Mouse (Mus musculus) embryonic stem cell, embryonic (primary cell): ENCODE data around the gene Uhrf1bp1.

Experiments
- CTCF ChIA-PET, 4 experiments: fragments of 300-600 bp in 2 of 4; fragments of 350-600 bp in 2 of 4; sonication (Branson Sonifier 250); formaldehyde crosslinking; loops; one replicate each; lab custom pipeline; 2022; ENCODE audit warnings: inconsistent platforms in 2 of 4; lab: Charles Lee
- POLR2A ChIA-PET, 4 experiments: fragments of 300-600 bp in 2 of 4; fragments of 350-600 bp in 2 of 4; sonication (Branson Sonifier 250); formaldehyde crosslinking; loops; one replicate each; lab custom pipeline; 2022; ENCODE audit warnings: antibody characterized with exemption in 4 of 4, inconsistent platforms in 1 of 4; lab: Charles Lee

Uhrf1bp1 gene

DNA sequence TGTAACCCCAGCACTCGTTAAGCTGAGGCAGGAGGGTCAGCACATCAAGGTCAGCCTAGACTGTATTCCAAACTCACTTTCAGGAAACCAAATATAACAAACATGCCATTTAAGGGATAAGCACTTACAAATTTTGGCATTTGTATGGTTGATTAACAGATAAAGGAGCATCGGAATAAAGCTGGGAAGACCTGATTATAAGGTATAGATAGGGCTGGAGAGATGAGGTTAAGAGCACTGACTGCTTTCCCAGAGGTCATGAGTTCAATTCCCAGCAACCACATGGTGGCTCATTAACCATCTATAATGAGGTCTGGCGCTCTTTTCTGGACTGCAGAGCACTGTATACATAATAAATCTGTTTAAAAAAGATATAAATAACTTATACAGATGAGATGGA, 17.3 kb downstream of the Uhrf1bp1 start:
- ChIA-PET CTCF (interaction anchor here in 1 of 4 experiments (1.0 kb wide), 1 partner anchor 15 kb away, joined by 4 read pairs; no protein-coding TSS in a partner anchor), POLR2A (interaction anchor here in 3 of 4 experiments (0.5 to 3.6 kb wide), 6 partner anchors 9 to 225 kb away, joined by 3 to 17 read pairs (median 3); partner anchors contain the start of gene Uhrf1bp1 (in 1 of the 3))

DNA sequence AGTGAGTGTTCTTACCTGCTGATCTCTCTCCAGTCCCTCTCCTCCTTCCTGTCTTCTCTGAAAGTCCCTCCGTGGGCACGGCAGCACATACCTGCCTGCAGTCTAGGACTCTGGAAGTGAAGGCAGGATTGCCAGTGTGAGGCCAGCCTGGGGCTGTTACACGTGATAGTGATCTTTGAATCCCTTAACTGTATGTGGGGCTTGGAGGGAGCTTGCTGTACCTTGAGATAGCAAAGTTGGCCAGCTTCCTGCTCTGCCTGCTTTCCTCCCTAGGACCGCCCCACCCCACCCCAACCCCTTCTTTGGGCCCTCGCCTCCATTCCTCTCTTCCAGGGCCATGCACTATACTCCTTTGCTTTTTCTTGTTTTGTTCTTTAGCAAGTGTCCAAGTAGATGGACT, 18.3 kb downstream of the Uhrf1bp1 start:
- CTCF ChIA-PET, result interaction anchor here in 2 of 4 experiments (0.5 to 0.6 kb wide), 2 partner anchors 60 to 106 kb away, joined by 3 read pairs; no protein-coding TSS in a partner anchor

GRCm38 (mm10) chr17:27881518-27881917, 25.3 kb downstream of the Uhrf1bp1 start:
- ChIA-PET POLR2A (interaction anchor here in 2 of 4 experiments (0.5 to 1.2 kb wide), 9 partner anchors 10 to 432 kb away, joined by 3 to 4 read pairs (median 3); partner anchors contain the start of genes Anks1 (in 1 of the 2), Fance (in 1 of the 2) and Uhrf1bp1 (in 1 of the 2)), CTCF (interaction anchor here in 2 of 4 experiments (0.5 to 2.6 kb wide), 14 partner anchors 10 to 265 kb away, joined by 3 to 10 read pairs (median 3); partner anchors contain the start of gene Uhrf1bp1 (in 1 of the 2))

More for the DNA sequence above, 18.3 kb downstream of the Uhrf1bp1 start:
- POLR2A ChIA-PET, result interaction anchor here in 2 of 4 experiments (0.6 to 3.6 kb wide), 5 partner anchors 8 to 290 kb away, joined by 3 to 17 read pairs (median 3); partner anchors contain the start of gene Uhrf1bp1 (in 1 of the 2)

GRCm38 (mm10) chr17:27883129-27883528, 26.9 kb downstream of the Uhrf1bp1 start:
- POLR2A ChIA-PET, result interaction anchor here in 2 of 4 experiments (0.6 to 1.8 kb wide), 6 partner anchors 9 to 248 kb away, joined by 3 to 5 read pairs (median 3); partner anchors contain the start of gene Uhrf1bp1 (in 1 of the 2)
- CTCF ChIA-PET, result interaction anchor here in 2 of 4 experiments (0.6 to 1.4 kb wide), 3 partner anchors 38 to 199 kb away, joined by 3 read pairs; no protein-coding TSS in a partner anchor

DNA sequence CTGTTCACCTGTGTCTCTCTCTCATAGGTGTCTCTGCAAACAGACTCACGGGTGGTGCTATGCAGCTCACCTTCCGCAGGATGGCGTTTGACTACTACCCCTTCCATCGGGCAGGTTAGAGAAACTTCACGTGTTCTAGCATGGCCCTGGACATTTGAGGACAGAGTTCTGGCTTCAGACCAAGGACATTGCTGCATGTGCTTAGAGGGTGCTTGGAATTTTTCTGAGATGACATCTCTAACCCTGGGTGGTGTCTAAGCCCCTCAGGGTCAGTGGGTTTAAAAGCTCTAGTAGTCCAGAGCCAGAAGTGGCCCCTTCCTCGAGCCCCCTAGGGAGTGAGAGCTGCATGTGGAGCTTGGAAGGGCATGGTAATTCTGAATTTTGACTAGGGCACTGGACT, 27.8 kb downstream of the Uhrf1bp1 start:
- POLR2A ChIA-PET, result interaction anchor here in 1 of 4 experiments (1.0 to 1.8 kb wide), 5 partner anchors 9 to 24 kb away, joined by 3 to 6 read pairs (median 5); no protein-coding TSS in a partner anchor

GRCm38 (mm10) chr17:27886499-27887210, 30.4 kb downstream of the Uhrf1bp1 start:
- POLR2A ChIA-PET, result interaction anchor here (0.5 to 2.0 kb wide), 14 partner anchors 10 to 257 kb away, joined by 3 to 6 read pairs (median 4); partner anchors contain the start of genes Anks1 (in 1 of the 4), Taf11 (in 1 of the 4), Tcp11 (in 1 of the 4) and Uhrf1bp1 (in 1 of the 4)
- CTCF ChIA-PET, result interaction anchor here in 3 of 4 experiments (0.6 to 2.1 kb wide), 13 partner anchors 11 to 752 kb away, joined by 3 to 5 read pairs (median 4); no protein-coding TSS in a partner anchor

More for the DNA sequence above, 27.8 kb downstream of the Uhrf1bp1 start:
- CTCF ChIA-PET, result no interaction called here

DNA sequence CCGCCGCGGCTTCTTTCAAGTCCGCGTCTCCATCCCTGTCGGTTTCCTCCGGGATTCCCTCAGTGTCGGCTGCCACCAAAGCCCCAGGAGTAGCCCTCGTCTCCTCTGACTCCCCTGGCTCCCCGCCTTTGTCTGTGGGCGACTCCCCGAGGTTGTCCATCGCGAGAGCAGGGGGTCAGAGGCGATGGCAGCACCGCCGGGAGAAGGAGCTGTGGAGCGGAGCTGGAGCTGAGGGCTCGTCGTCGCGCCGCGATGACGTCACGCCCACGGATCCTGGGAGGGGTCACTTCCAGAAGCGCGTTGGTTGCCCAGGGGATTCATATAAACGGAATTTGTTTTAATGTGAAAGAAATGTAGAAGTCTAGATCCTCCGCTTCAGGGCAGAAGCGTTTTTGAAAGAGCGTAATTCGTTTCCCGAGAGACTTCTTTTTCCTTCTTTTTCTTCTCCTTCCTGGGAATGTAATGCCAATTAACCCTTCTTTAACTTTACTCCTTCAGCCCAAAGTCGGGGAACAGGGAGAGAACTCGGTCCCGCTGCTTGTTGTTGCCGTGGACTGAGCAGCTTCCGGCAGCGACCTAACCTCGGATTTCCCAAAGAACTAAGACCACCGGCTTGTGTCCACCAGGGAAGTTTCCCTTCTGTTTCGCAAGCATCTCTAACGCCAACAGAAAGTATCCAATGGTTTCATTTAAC, 51.4 kb downstream of the Uhrf1bp1 start:
- CTCF ChIA-PET, result interaction anchor here (0.6 to 2.5 kb wide), 18 partner anchors 9 to 927 kb away, joined by 3 to 8 read pairs (median 3); partner anchors contain the start of gene Tcp11 (in 2 of the 4)
- POLR2A ChIA-PET, result interaction anchor here (0.5 to 2.4 kb wide), 38 partner anchors 8 to 1199 kb away, joined by 3 to 11 read pairs (median 4); partner anchors contain the start of genes Hmga1 (in 1 of the 4), RPS10-NUDT3 (in 1 of the 4), Scube3 (in 1 of the 4) and Tcp11 (in 1 of the 4)

GRCm38 (mm10) chr17:27908206-27908887, 52.1 kb downstream of the Uhrf1bp1 start:
- CTCF ChIA-PET, result interaction anchor here (0.6 to 2.5 kb wide), 20 partner anchors 8 to 926 kb away, joined by 3 to 8 read pairs (median 3); partner anchors contain the start of gene Tcp11 (in 2 of the 4)

GRCm38 (mm10) chr17:27908888-27909621, 52.8 kb downstream of the Uhrf1bp1 start, which contains the start of gene Anks1:
Anks1 (plus strand) TSS chr17:27909306.
- CTCF ChIA-PET, result interaction anchor here (0.6 to 2.5 kb wide), 11 partner anchors 12 to 153 kb away, joined by 3 to 7 read pairs (median 3); no protein-coding TSS in a partner anchor
- POLR2A ChIA-PET, result interaction anchor here (0.5 to 2.4 kb wide), 37 partner anchors 8 to 422 kb away, joined by 3 to 11 read pairs (median 4); partner anchors contain the start of genes Tcp11 (in 3 of the 4) and Uhrf1bp1 (in 1 of the 4)

More at GRCm38 (mm10) chr17:27908206-27908887, 52.1 kb downstream of the Uhrf1bp1 start:
- POLR2A ChIA-PET, result interaction anchor here (0.6 to 2.4 kb wide), 43 partner anchors 9 to 1024 kb away, joined by 3 to 11 read pairs (median 4); partner anchors contain the start of genes Hmga1 (in 1 of the 4), RPS10-NUDT3 (in 1 of the 4), Scube3 (in 1 of the 4) and Tcp11 (in 1 of the 4)

- CTCF ChIA-PET, result interaction anchor here (0.6 to 2.5 kb wide), 12 partner anchors 12 to 152 kb away, joined by 3 to 7 read pairs (median 3); no protein-coding TSS in a partner anchor
- POLR2A ChIA-PET, result interaction anchor here (0.5 to 2.4 kb wide), 37 partner anchors 10 to 781 kb away, joined by 3 to 11 read pairs (median 3); partner anchors contain the start of genes Tcp11 (in 3 of the 4), Mapk14 (in 1 of the 4) and Uhrf1bp1 (in 1 of the 4)
These were observed 53.6 kb downstream of the Uhrf1bp1 start, which contains the start of gene Taf11 for GRCm38 (mm10) chr17:27909622-27910500. Taf11 (minus strand) TSS chr17:27909844.

- POLR2A ChIA-PET, result interaction anchor here in 1 of 4 experiments (1.9 kb wide), 1 partner anchor 27 kb away, joined by 7 read pairs; no protein-coding TSS in a partner anchor
- CTCF ChIA-PET, result no interaction called here
These were observed 55.1 kb downstream of the Uhrf1bp1 start for GRCm38 (mm10) chr17:27911371-27911770.

DNA sequence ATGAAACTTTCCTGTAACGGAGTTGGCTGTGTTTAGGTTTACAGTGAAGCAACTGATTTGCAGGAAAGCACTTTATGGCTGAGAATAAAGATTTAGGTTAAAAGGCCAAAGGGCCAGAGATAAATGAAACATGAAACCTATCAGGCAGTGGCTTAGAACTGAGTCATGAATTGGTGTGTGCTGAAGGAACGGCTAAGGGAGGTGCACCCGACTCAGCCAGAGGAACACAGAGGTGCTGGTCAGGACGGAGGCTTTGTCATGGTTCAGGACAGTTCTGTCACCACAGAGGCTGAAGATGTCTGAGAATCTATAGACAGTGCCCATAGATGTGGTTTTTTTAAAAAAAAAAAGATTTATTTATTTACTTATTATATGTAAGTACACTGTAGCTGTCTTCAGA, 58.5 kb downstream of the Uhrf1bp1 start:
- ChIA-PET POLR2A (interaction anchor here in 2 of 4 experiments (0.7 to 2.4 kb wide), 2 partner anchors 55 to 87 kb away, joined by 3 to 6 read pairs; no protein-coding TSS in a partner anchor), CTCF (interaction anchor here in 1 of 4 experiments (1.0 kb wide), 1 partner anchor 134 kb away, joined by 3 read pairs; no protein-coding TSS in a partner anchor)

- POLR2A ChIA-PET, result interaction anchor here in 1 of 4 experiments (1.3 to 1.6 kb wide), 2 partner anchors 8 to 21 kb away, joined by 3 to 6 read pairs; no protein-coding TSS in a partner anchor
- CTCF ChIA-PET, result interaction anchor here in 1 of 4 experiments (0.6 kb wide), 2 partner anchors 8 to 48 kb away, joined by 4 to 8 read pairs; no protein-coding TSS in a partner anchor
These were observed 60.1 kb downstream of the Uhrf1bp1 start for GRCm38 (mm10) chr17:27916366-27916765.

- ChIA-PET POLR2A (interaction anchor here in 2 of 4 experiments (1.0 to 2.3 kb wide), 10 partner anchors 11 to 118 kb away, joined by 3 to 9 read pairs (median 4); partner anchors contain the start of genes Taf11 (in 2 of the 2) and Anks1 (in 1 of the 2)), CTCF (interaction anchor here in 1 of 4 experiments (0.8 to 1.3 kb wide), 2 partner anchors 38 to 321 kb away, joined by 3 read pairs; no protein-coding TSS in a partner anchor)
These were observed 64.4 kb downstream of the Uhrf1bp1 start for GRCm38 (mm10) chr17:27920676-27921075.
